Mouse (Mus musculus) E14TG2a.4 (cell line): Measurements from ENCODE around the gene Tmem245.
A peak's percentile ranks its signal among the peaks of the same experiment; 100 is the strongest.

Experiments
- CTCF ChIP-seq: conservative IDR thresholded peaks from 2 replicates; pipeline ENCODE4 v1.5.1; 2014; ENCODE audit warnings: low read length
- NANOG ChIP-seq: IDR thresholded peaks from 2 replicates; pipeline ENCODE4 v1.6.1; 2014; ENCODE audit warnings: borderline replicate concordance, low read length, mixed read lengths

DNA sequence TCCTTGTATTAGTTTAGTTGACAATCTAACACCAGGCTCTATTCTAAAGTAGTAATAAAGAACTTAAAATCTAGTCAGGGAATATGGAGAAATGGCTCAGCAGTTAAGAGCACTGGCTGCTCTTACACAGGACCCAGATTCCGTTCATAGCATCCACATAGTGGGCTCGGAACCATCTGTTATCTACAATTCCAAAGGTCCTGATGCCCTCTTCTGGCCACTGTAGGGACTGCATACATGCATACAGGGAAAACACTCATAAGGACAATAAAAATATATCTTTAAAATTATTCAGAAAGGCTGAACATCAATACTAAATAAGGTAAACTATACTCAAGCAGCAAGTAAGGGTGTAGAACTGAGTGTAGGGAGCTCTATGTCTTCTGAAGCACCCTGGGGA is 45.6 kb downstream of the Tmem245 start:
- peak; percentile 85 for TF ChIP-seq CTCF
- no peak for TF ChIP-seq NANOG
